Mouse (Mus musculus): ENCODE measurements around the gene Creld2. TPM values are rescaled to one million over a fixed set of nuclear protein-coding genes. Genes with fewer than 3 reads are reported as not detected.

The Creld2 gene
- total RNA-seq, 2 experiments from 2014 or later: 29.3 to 41.6 TPM

GRCm38 (mm10) chr15:88829791-88830440 is 10.5 kb downstream of the Creld2 start:
- DNase-seq: no peak

DNA sequence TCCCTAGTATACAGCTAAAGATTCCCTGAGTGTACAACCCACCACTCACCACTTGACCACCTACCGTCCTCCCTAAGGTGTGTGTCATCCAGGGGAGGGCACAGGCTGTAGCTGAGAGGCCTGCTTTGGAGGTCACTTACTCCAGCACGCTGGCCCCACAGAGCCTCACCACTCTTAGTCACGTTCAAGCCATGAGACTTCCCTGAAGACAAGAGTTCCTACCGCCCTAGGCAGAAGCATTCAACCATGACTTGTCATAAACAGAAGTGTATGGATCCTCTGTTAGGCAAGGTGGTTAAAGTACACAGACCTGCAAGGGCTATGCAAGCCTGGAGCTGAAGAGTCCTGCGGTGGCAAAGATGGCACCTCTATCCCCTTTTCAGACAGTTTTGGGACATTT is 11.2 kb downstream of the Creld2 start:
- no peak for DNase-seq

DNA sequence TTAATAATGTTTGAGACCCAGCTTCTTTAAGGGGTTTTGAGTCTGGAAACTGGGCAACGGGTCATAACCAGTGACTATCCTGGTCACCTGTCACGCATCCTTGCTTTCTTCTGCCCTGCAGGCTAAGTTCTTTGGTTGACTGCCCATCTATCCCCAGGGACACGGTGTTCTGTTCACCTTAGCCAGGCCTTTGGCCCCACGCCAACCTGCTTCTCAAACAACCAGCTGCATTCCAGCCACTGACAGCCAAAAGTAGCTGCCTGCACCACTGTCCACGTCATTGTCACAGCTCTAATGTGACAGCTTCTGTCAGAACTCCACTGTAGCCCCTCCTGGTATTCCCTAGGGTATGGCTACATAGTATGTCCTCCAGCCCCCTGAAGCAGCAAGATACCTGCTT is 12.0 kb downstream of the Creld2 start:
- no peak for DNase-seq

GRCm38 (mm10) chr15:88832536-88832935 is 13.1 kb downstream of the Creld2 start:
- DNase-seq: no peak

DNA sequence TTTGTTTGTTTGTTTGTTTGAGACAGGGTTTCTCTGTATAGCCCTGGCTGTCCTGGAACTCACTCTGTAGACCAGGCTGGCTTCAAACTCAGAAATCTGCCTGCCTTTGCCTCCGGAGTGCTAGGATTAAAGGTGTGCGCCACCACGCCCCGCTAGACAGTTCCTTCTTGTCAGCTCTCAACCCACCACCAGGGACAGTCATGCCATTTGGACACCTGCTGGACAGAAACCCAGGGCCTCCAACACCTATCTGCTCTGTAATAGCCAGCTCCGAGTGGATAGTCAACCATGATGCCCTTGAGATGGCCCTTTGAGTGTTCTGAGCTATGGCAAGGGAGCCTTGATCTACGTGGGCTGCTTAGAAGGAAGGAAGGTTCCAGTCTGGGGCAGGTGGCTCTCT is 16.6 kb downstream of the Creld2 start:
- no peak for DNase-seq

DNA sequence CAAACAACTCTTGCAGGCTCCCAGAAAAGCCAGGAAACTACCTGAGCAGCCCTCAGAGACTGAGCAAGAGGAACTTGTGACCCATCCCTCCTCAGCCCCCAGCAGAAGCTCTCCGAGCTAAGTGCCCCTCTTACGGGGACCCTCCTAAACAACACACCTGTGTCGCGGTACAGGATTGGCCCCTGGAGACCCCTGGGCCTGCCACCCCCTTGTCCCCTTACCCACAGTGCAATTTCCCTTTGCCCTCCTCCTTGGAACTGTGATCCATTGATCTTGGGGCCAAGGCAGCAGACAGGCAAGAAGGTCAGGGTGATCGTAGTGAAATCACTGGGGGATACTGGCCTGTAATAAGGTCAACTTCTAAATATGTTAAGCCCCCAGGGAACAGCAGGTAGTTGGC is 17.1 kb downstream of the Creld2 start:
- DNase-seq: no peak

- peak; percentile 49 for DNase-seq
Measured at GRCm38 (mm10) chr15:88837199-88837932, 17.9 kb downstream of the Creld2 start.

DNA sequence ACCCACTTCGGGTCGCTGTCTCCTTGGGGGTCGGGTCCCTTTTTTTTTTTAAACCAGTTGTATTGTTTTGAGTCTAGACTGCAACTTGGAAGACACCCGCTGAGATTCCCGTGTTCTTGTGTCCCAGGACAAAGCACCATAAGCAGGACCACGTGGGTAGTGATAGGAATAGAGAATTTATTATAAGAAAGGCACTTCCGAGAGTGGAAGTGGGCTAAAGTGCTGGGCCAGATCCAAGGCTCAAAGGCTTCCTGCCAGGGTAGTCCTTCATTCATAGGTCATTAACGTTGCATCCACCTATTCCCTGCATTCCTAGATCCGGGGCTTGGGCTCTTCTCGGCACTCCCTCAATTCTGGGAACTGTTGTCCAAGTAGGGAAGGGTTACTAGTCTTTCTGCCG is 18.5 kb downstream of the Creld2 start:
- no peak for DNase-seq

- peak; percentile 62 to 79 for DNase-seq
Measured at GRCm38 (mm10) chr15:88839271-88839670, 19.8 kb downstream of the Creld2 start.

- peak in 1 of 2 experiments; percentile 16 for DNase-seq
Measured at GRCm38 (mm10) chr15:88840126-88840525, 20.7 kb downstream of the Creld2 start.

DNA sequence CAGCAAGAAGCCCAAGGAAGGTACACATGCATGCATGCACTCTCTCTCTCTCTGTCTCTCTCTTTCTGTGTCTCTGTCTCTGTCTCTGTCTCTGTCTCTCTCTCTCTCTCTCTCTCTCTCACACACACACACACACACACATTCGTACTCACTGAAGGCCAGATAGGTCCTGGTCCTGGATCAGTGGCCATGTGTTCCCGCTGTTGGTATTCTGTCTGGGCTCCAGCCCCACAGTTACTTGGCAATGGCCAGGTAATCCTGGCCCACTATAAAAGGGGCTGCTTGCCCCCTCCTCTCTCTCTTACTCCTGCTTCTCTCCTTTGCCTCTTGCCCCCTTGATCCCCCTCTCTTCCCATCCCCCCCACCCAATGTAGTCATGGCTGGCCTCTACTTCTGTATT is 21.7 kb downstream of the Creld2 start:
- no peak for DNase-seq

DNA sequence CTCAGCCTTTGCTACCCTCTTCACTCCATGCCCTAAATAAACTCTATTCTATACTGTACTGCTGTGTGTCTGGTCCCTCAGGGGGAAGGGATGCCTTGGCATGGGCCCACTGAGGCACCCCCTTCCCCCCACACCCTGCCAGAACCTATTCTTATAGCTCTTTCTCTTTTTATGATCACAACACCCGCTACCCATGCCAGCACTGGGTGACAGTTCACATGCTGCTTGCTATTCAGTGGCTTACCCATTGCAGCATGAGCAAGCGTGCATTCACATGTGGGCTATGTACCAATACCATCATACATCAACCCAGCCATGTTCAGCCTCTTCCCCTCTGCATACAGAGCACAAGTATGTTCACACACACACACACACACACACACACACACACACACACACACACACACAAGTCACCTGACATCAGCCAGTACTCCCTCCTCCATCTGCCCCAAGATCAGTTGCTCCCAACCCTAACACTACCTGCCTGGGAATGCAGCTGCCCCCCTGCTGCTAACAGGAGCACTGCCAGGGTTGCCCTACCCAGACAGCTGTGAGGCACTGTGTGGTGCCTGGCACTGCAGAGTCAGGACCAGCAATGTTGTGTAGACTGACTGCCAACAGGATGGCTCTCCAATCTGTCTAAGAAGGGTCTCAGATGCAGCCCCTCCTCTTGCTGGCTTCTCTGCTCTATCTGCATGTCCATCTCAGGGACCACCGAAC is 22.3 kb downstream of the Creld2 start:
- no peak for DNase-seq

GRCm38 (mm10) chr15:88842300-88842673 is 22.8 kb downstream of the Creld2 start:
- DNase-seq: no peak

DNA sequence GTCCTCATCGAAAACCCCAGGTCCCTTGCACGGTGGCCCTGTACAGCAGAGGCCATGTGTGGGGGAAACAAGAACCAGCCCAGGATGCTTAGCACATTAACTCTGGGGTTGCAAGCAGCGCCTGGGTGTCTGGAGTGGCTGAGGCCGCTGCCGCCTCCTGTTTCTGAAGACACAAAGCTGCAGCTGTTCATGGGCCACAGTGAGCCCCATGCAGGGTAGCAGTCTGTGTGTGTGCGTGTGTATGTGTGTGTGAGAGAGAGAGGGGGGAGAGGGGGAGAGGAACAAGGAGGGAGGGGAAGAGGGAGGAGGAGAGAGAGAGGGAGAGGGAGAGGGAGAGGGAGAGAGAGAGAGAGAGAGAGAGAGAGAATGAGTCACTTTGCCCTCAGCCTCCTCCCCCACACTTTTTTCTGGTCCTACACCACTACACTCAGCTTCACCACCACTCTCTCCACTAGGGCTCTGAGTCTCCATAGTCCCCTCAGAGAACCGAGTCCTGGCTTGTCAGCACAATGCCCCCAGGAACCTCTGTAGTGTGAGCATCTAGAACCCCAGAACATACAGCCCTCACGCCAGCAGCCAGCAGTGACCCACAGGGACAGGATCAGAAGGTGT is 24.1 kb downstream of the Creld2 start:
- DNase-seq: no peak

DNA sequence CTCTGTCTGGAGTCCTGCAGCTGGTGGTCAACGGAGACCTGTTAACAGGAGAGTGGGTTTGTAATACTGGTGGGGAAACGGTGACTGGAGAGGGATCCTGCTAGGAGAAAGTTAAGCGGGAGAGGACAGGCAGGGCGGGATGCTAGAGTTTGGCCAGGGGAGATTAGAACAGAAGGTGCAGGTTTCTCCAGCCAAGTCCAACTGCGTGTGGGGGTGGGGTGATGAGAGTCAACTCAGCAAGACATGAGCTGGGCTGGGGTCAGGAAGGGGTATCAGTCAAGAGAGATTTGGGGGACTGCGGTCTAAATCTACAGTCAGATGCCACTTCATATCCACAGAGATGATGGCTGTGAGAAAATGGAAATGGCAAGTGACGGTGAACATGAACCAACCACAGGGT is 25.5 kb downstream of the Creld2 start:
- DNase-seq: no peak

- DNase-seq: no peak
Measured at GRCm38 (mm10) chr15:88848661-88849060, 29.2 kb downstream of the Creld2 start.

DNA sequence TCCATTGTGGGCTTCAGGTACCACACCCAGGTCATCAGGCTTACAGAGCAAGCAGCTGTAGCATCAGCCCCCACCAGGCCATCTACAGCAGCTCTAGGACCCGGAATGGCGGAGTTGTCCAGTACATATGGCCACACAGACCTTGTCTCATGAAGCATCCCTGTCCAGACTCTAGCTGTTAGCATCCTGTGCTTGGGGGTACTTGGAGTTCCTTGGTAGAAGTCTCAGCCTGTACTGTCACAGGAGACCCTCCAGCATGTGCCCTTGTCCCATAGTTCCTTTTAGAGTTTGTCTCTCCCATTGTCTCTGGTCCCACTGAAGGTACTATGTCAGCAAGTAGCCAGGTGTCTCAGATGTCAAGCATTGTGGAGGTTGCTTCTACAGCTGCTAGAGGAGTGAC is 30.2 kb downstream of the Creld2 start:
- no peak for DNase-seq

DNA sequence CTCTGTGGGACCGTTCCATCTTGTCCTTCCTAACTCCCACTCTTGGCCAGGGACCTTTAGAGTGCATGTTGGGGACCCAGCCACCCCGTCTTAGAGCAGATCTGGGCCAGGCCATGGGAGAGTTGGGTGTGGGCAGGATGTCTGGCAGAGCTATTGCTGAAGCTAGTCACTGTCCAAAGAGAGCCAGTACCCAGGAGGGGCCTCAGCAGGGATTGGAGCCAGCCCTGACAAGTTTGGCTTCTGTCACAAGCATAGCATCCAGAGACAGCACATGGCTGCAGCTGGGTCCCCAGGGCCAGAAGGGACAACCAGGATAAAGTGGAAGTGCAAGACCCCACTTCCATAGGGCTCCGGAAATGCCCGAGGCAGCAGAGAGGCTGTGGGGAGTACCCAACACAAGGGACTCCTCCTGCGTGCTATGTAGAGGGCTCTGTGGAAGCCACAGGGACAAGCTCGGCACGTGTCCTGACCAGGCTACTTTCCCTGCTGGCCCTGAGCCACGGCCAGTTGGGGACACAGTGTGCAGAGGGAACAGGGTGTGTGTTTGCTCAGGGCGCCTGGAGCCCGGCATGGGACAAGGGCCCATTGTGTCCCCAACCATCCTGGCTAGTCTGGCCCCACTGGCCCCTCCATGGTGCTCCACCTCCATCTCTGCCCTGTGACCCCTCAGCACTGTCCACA is 30.8 kb downstream of the Creld2 start:
- DNase-seq: peak; percentile 88 to 92

- DNase-seq: no peak
Measured at GRCm38 (mm10) chr15:88851076-88851475, 31.6 kb downstream of the Creld2 start.

DNA sequence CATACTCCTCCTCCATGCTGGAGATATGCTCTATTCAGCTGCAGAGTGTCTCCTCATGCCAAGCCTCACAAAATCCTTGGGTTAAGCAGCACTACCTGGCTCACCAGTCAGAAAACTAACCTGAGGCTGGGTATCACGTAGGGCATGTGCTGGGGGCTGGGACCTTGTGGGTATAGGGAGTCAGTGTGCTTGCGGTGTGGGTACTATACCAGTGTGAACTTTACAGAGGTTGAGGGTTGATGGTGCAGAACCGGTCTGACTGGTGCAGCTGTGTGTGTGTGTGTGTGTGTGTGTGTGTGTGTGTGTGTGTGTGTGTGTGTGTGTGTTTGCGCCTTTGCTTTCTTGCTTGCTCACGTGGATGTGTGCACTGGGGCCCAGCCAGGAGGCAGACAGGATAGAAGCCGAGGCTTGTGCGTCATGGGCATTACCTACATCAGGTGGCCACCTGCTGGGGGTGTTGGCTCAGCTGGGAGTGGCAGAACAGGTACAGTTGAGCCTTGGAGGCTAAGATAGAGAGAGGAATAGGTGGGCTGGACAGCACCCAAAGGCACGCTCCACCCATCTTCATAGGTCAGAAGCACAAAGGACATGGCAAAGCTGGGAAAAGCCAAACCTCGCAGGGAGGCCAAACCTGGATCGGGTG is 32.2 kb downstream of the Creld2 start:
- DNase-seq: no peak

- no peak for DNase-seq
Measured at GRCm38 (mm10) chr15:88853106-88853505, 33.7 kb downstream of the Creld2 start.
